Mouse (Mus musculus): ENCODE results near the gene Dennd1c.
"Not testable (repeated sequence)": the region's sequence is repeated elsewhere in the genome, so short reads cannot be mapped to it uniquely, and the experiment has no call there.

DNA sequence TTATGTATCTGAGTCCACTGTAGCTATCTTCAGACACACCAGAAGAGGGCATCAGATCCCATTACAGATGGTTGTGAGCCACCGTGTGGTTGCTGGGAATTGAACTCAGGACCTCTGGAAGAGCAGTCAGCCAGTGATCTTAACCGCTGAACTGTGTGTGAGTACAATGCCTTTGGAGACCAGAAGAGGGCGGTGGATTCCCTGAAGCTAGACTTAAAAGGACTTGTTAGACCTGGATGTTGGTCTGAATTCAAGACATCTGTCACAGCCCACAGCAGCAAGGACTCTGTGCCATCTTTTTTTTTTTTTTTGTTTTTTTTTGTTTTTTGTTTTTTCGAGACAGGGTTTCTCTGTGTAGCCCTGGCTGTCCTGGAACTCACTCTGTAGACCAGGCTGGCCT lies 26.6 kb downstream of the Dennd1c start:
- not testable (repeated sequence) for TF ChIP-seq ZNF384 (IDR thresholded peaks at IDR 0.05; ENCODE audit: low read depth, low read length); HCFC1 (IDR thresholded peaks at IDR 0.05; ENCODE audit: borderline replicate concordance, insufficient read depth, low read length); MAFK (IDR thresholded peaks at IDR 0.05; ENCODE audit: insufficient read depth, low read depth, low read length); CHD2 (IDR thresholded peaks at IDR 0.05; ENCODE audit: low read depth, low read length)
- TF ChIP-seq ZC3H11A (IDR thresholded peaks at IDR 0.05; ENCODE audit: borderline replicate concordance, low read depth, low read length), result peak; percentile 23; the same call in 1 of the 2 replicates

All from ES-E14 (cell line).